Mouse (Mus musculus) activated CD4-positive, CD25-positive, alpha-beta regulatory T cell (primary cell): Measurements from ENCODE around the gene Pcsk4. TPM values are rescaled to one million over a fixed set of nuclear protein-coding genes. Genes with fewer than 3 reads are reported as not detected.

Source experiments
- polyA plus RNA-seq, 2 experiments: library from polyadenylated mRNA; unstranded; fragments of 100-300 nt; shearing (Covaris generic); gene quantifications; one replicate each; pipeline ENCODE4 v1.2.1; 2017

Pcsk4 gene
- 10 to 100 TPM; 11.4 to 20.0 TPM for polyA plus RNA-seq

DNA sequence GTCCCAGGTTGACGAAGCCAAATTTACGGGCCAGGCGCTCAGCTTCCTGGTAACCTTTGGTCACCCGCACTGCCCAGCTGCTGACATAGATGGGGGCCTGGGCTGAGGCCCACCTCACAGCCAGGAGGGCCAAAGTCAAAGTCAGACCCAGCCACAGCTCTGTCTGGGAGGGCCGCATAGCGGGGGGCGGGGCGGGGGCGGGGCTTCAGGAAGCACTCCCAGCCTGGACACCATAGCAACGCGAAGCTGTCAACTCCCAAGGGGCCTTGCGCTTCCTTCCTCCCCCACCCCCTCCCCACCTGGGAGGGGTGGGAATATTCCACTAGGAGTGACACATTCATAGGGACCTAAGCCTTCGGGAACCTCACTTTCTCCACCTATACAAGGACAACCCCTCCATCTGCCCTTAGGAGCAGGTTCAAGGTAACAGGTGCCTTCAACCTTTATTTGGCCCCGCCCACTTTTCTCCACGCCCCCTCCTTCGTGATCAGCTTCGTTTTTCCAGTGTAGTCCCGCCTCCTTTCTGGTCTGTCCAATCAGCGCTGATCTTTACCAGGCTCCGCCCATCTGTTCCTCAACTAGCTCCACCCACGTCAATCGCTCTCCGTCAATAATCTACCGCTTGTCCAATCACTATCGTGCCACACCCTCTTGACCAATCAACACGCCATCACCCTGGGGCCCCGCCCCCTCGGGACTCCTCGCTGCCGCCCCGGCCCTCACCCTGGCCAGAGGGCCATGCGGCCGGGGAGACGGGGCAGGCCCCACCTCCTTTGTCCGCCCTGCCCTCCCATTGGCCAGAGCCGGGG lies at the start of gene Pcsk4, which contains the start of gene Reep6:
Gene Pcsk4, minus strand, starts transcription at position 226 of the 809 bp plus-strand sequence.
Gene Reep6, plus strand, starts transcription at position 681 of the 809 bp plus-strand sequence.

DNA sequence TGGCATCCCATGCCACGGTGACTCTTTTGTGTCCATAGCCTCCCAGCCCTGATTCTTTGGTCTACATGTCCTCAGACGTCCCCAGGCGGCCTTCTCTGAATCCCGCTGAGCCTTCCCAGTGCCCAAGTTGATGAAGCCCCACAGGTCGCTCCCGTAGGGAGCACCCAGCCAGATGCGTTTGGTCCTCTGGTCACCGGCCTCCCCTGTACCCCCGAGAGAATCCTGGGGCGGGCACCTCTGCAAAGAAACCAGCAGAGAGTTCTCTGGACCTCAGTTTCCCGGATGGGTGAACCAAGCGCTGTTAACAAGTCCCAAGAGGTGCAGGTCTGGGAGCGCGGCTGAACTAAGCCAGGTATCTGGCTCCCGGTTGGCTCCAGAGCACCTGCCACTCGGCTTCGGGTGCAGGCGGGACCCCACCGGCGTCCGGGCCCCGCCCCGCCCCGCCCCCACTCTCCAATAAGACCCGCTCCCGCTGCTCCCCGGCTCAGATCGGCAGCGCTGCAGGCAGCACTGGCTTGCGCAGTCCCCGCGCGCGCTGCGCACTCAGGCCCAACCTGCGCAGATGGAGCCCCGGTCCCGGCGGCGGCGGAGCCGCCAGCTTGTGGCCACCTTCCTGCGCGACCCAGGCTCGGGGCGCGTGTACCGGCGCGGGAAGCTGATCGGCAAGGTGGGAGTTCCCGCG lies 26.8 kb upstream of the Pcsk4 start, which contains the start of gene Plk5:
Gene Plk5, plus strand, starts transcription at position 459 of the 682 bp plus-strand sequence.

GRCm38 (mm10) chr10:80348244-80348781 lies 19.0 kb upstream of the Pcsk4 start, which contains the start of gene Adamtsl5:
Adamtsl5 (minus strand) TSS chr10:80348412.

DNA sequence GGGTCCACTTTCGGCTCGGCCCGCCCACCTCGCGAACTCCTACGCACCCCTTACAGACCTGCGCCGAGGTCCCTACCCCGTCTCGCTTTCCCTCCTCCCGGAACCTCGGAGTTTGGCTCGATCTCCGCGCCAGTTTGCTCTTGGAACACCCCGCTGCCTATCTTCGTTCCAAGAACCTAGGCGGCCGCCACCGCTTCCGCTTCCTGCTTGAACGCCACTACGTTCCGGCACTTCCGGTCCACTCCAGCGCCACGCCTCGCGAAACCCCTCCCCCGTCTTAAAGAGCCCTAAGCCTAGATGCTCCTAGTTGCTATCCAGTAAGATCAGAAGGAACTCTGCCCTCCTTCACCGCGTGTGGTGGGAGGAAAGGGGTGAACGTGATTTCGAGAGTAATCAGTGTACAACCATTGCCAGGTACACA lies 8.9 kb downstream of the Pcsk4 start, which contains the start of gene 2310011J03Rik:
Gene 2310011J03Rik, minus strand, starts transcription at position 198 of the 421 bp plus-strand sequence.

GRCm38 (mm10) chr10:80295618-80296425 lies 33.5 kb downstream of the Pcsk4 start, which contains the start of gene Apc2:
Apc2 (plus strand) TSS chr10:80295977.

GRCm38 (mm10) chr10:80292251-80293146 lies 36.8 kb downstream of the Pcsk4 start, which contains the start of gene Rps15:
Rps15 (plus strand) TSS chr10:80292453.

Other genes with a start within 250 kb of the Pcsk4 start
- gene Sbno2, start 223.9 kb downstream of the Pcsk4 start, polyA plus RNA-seq = 10 to 100 TPM; 34.5 to 48.9 TPM
- gene Stk11, start 213.7 kb downstream of the Pcsk4 start, polyA plus RNA-seq = 10 to 100 TPM; 32.3 to 56.4 TPM
- gene Atp5d, start 190.9 kb downstream of the Pcsk4 start, polyA plus RNA-seq = 100 to 1,000 TPM; 430 to 441 TPM
- 1 to 10 TPM; 1.8 to 1.9 TPM for gene Cbarp, start 188.7 kb downstream of the Pcsk4 start, polyA plus RNA-seq
- gene Midn, start 181.2 kb downstream of the Pcsk4 start, polyA plus RNA-seq = 1 to 10 TPM; 3.1 to 8.5 TPM
- gene Cirbp, start 163.5 kb downstream of the Pcsk4 start, polyA plus RNA-seq = 100 to 1,000 TPM; 134 to 324 TPM
- 10 to 100 TPM; 19.3 to 25.7 TPM for gene 1600002K03Rik, start 156.6 kb downstream of the Pcsk4 start, polyA plus RNA-seq
- gene Efna2, start 150.0 kb downstream of the Pcsk4 start, polyA plus RNA-seq = not detected
- gene Mum1, start 103.1 kb downstream of the Pcsk4 start, polyA plus RNA-seq = 10 to 100 TPM; 70.6 to 76.2 TPM
- 100 to 1,000 TPM; 209 to 294 TPM for gene Ndufs7, start 80.4 kb downstream of the Pcsk4 start, polyA plus RNA-seq
- gene Gamt, start 68.5 kb downstream of the Pcsk4 start, polyA plus RNA-seq = 1 to 10 TPM in 1 of 2 experiments, under 1 TPM in 1; 0.42 to 1.2 TPM
- gene Dazap1, start 68.0 kb downstream of the Pcsk4 start, polyA plus RNA-seq = 10 to 100 TPM; 76.9 to 90.0 TPM
- gene Rps15, start 37.0 kb downstream of the Pcsk4 start, polyA plus RNA-seq = 1,000 to 10,000 TPM in 1 of 2 experiments, 100 to 1,000 TPM in 1; 654 to 1,041 TPM
- under 1 TPM; 0.04 to 0.35 TPM for gene Apc2, start 33.5 kb downstream of the Pcsk4 start, polyA plus RNA-seq
- gene 2310011J03Rik, start 9.0 kb downstream of the Pcsk4 start, polyA plus RNA-seq = 10 to 100 TPM; 78.4 to 84.3 TPM
- gene Reep6, start 455 bp upstream of the Pcsk4 start, polyA plus RNA-seq = under 1 TPM; 0.31 to 0.75 TPM
- not detected for gene Adamtsl5, start 18.9 kb upstream of the Pcsk4 start, polyA plus RNA-seq
- not detected for gene Plk5, start 27.0 kb upstream of the Pcsk4 start, polyA plus RNA-seq
- 1 to 10 TPM; 3.3 to 4.1 TPM for gene Mex3d, start 58.2 kb upstream of the Pcsk4 start, polyA plus RNA-seq
- gene Mbd3, start 70.1 kb upstream of the Pcsk4 start, polyA plus RNA-seq = 100 to 1,000 TPM; 134 to 152 TPM
- gene Uqcr11, start 77.3 kb upstream of the Pcsk4 start, polyA plus RNA-seq = 100 to 1,000 TPM; 265 TPM
- gene Tcf3, start 104.1 kb upstream of the Pcsk4 start, polyA plus RNA-seq = 100 to 1,000 TPM; 101 to 107 TPM
- under 1 TPM; 0.06 to 0.12 TPM for gene Onecut3, start 165.3 kb upstream of the Pcsk4 start, polyA plus RNA-seq
- gene Atp8b3, start 209.6 kb upstream of the Pcsk4 start, polyA plus RNA-seq = under 1 TPM in 1 of 2 experiments, not detected in 1; 0.04 TPM
- gene Rexo1, start 232.1 kb upstream of the Pcsk4 start, polyA plus RNA-seq = 10 to 100 TPM; 36.5 to 38.7 TPM
- gene Klf16, start 247.8 kb upstream of the Pcsk4 start, polyA plus RNA-seq = 10 to 100 TPM in 1 of 2 experiments, 1 to 10 TPM in 1; 7.3 to 11.4 TPM